Mouse (Mus musculus) myocyte (in vitro differentiated cells): ENCODE data around the gene Slco3a1.

ENCODE experiments used
- CEBPB ChIP-seq: IDR thresholded peaks from 2 replicates; pipeline ENCODE4 v1.6.1; 2011; ENCODE audit warnings: mild to moderate bottlenecking, moderate library complexity; ENCODE audit not compliant: poor library complexity, insufficient read depth, severe bottlenecking
- E2F4 ChIP-seq: IDR thresholded peaks from one replicate; pipeline ENCODE4 v1.6.1; 2011; ENCODE audit warnings: mild to moderate bottlenecking, control low read depth, moderate library complexity; ENCODE audit not compliant: insufficient read depth
- MAX ChIP-seq: IDR thresholded peaks from one replicate; pipeline ENCODE4 v1.6.1; 2011; ENCODE audit warnings: low read depth, mild to moderate bottlenecking, control low read depth
- POLR2A ChIP-seq: IDR thresholded peaks from one replicate; pipeline ENCODE4 v1.6.1; 2011; ENCODE audit warnings: low read depth, mild to moderate bottlenecking, control low read depth, moderate library complexity; ENCODE audit not compliant: insufficient read length
- SRF ChIP-seq: IDR thresholded peaks from one replicate; pipeline ENCODE4 v1.6.1; 2011; ENCODE audit warnings: low read depth; ENCODE audit not compliant: control insufficient read depth, insufficient read length

DNA sequence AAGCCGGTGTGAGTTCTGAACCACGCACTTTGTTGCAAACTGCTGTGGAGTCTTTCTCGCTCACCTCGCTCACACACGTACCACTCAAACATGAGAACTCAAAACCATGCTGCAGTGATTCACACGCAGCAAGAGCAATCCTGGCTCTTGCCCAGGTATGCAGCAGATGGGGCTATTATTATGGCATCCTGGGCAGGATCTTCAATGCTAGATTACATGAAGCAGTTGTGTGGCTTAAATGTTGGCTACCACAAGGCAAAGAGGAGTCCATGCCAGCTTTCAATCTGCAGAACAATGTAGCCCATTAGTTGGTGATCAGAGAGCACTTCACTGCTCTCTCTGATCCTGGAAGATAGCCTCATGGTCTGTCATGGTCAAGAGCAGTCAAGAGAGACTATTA lies 139.3 kb downstream of the Slco3a1 start:
- TF ChIP-seq POLR2A (no peak), E2F4 (no peak), MAX (no peak), CEBPB (no peak), SRF (no peak)
